Mouse (Mus musculus) olfactory bulb, adult 2 months (tissue): ENCODE measurements around the gene Irf2bp1.

Experiments
- CTCF ChIP-seq: fragments of 200-500 bp; IDR thresholded peaks from 2 replicates; pipeline ENCODE4 v1.5.1; 2012; ENCODE audit warnings: low read depth, mild to moderate bottlenecking, low read length, moderate library complexity; ENCODE audit not compliant: insufficient read depth
- POLR2A ChIP-seq: fragments of 200-500 bp; IDR thresholded peaks from 2 replicates; pipeline ENCODE4 v1.6.1; 2012; ENCODE audit warnings: mild to moderate bottlenecking, low read depth, low read length, moderate library complexity; ENCODE audit not compliant: insufficient read depth

DNA sequence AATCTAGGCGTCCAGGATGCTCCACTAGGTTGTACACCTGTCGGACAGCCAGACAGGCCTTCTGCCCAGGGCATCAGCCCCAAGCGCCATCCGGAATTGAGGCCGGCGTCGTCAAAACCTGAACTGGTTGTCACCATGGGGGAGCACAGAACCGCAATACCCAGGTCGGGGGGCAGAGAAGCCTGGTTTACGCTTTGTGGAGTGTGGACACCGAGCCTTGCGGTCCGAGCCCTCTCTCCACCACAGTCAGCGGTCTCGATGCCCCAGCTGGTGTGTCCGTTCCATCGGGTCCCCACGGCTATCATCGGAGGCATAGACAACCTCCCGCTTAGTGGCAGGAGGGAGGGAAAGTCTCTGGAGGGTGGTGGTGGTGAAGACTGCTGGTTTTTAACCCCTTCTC lies 41.0 kb upstream of the Irf2bp1 start:
- TF ChIP-seq POLR2A (no peak), CTCF (no peak)
